Mouse (Mus musculus) forebrain, postnatal 0 days (tissue): Measurements from ENCODE around the gene Rab21. TPM values are rescaled to one million over a fixed set of nuclear protein-coding genes. Genes with fewer than 3 reads are reported as not detected.

Experiments used
- ATAC-seq: fragments of 200-750 bp; cut with Nextera tagmentation; 2 replicates; pipeline ENCODE4 v1.8.0; 2017; ENCODE audit warnings: mild to moderate bottlenecking, moderate library complexity
- DNase-seq: peaks from one replicate; pipeline ENCODE4 v3.0.0-alpha.2; 2015
- H3K27ac ChIP-seq: fragments of 300-500 bp; sonication (generic); 2 replicates; pipeline ENCODE4 v1.5.1; 2014; ENCODE audit warnings: low read depth, mild to moderate bottlenecking, antibody characterized with exemption, low read length, moderate library complexity, mixed read lengths
- H3K27me3 ChIP-seq: fragments of 300-500 bp; sonication (generic); 2 replicates; pipeline ENCODE4 v1.6.1; 2014; ENCODE audit warnings: mild to moderate bottlenecking, low read length, mixed read lengths; ENCODE audit not compliant: insufficient read depth
- H3K36me3 ChIP-seq: fragments of 300-500 bp; sonication (generic); 2 replicates; pipeline ENCODE4 v1.6.1; 2014; ENCODE audit warnings: mild to moderate bottlenecking, moderate library complexity; ENCODE audit not compliant: insufficient read depth
- H3K4me1 ChIP-seq: fragments of 300-500 bp; sonication (generic); 2 replicates; pipeline ENCODE4 v1.6.1; 2014; ENCODE audit warnings: antibody characterized with exemption; ENCODE audit not compliant: insufficient read depth
- H3K4me2 ChIP-seq: fragments of 300-500 bp; sonication (generic); 2 replicates; pipeline ENCODE4 v1.6.1; 2014; ENCODE audit warnings: low read depth, mild to moderate bottlenecking, moderate library complexity
- H3K4me3 ChIP-seq: fragments of 300-500 bp; sonication (generic); 2 replicates; pipeline ENCODE4 v1.5.1; 2014; ENCODE audit warnings: low read depth, low read length, mixed read lengths
- H3K9ac ChIP-seq: fragments of 300-500 bp; sonication (generic); 2 replicates; pipeline ENCODE4 v1.6.1; 2014; ENCODE audit warnings: mild to moderate bottlenecking
- H3K9me3 ChIP-seq: fragments of 300-500 bp; sonication (generic); 2 replicates; pipeline ENCODE4 v1.6.1; 2016; ENCODE audit warnings: low read length
- CTCF ChIP-seq: sonication (generic); IDR thresholded peaks from 2 replicates; pipeline ENCODE4 v1.5.1; 2016; ENCODE audit warnings: antibody characterized with exemption, control low read depth, low read depth
- WGBS: fragments of 180-500 bp; shearing (Covaris S2); extraction: QIAGEN DNeasy Blood & Tissue Kit; methylation state at CpG from one replicate; pipeline ENCODE4 v1.1.7; 2014; 5-methylcytosine and 5-hydroxymethylcytosine counted together
- polyA plus RNA-seq: library from polyadenylated mRNA; unstranded; fragments of >200 nt; fragmentation: Nextera tagmentation; extraction: Ambion mirVana; gene quantifications from 2 replicates; pipeline ENCODE4 v1.2.1, GENCODE M21; 2015
- total RNA-seq: library from RNA; depleted of rRNA; stranded (reverse); fragments of >200 nt; gene quantifications from 2 replicates; pipeline ENCODE4 v1.2.3, GENCODE M21; 2014

The Rab21 gene
- total and polyA plus RNA-seq, 2 experiments from 2014 or later: 14.8 to 34.7 TPM

GRCm38 (mm10) chr10:115307331-115307875 is 8.0 kb downstream of the Rab21 start:
- Histone ChIP-seq H3K4me3 (no peak overlapping the region), H3K9ac (no peak overlapping the region), H3K36me3 (no peaks in the 10 kb centered on the region), H3K27ac (no peak overlapping the region), H3K4me1 (no peaks in the 10 kb centered on the region), H3K4me2 (no peak overlapping the region), H3K9me3 (no peaks in the 10 kb centered on the region), H3K27me3 (no peaks in the 10 kb centered on the region)
- ATAC-seq: no peak
- no peak for DNase-seq
- TF ChIP-seq CTCF: no peak
- WGBS: 85% methylated on average over 7 of the region's 7 CpGs

- H3K36me3 ChIP-seq: peaks cover 36% of the 10 kb centered on the region
These were observed 16.7 kb downstream of the Rab21 start for GRCm38 (mm10) chr10:115298683-115299082.

GRCm38 (mm10) chr10:115297582-115297981 is 17.8 kb downstream of the Rab21 start:
- no peaks in the 10 kb centered on the region for H3K27me3 ChIP-seq
- WGBS: 99% methylated on average over 5 of the region's 5 CpGs
- TF ChIP-seq CTCF: no peak
- DNase-seq: no peak
- H3K36me3 ChIP-seq: peaks cover 45% of the 10 kb centered on the region
- no peaks in the 10 kb centered on the region for H3K4me1 ChIP-seq
- H3K9me3 ChIP-seq: no peaks in the 10 kb centered on the region
- no peak overlapping the region for H3K4me3 ChIP-seq
- ATAC-seq: no peak
- H3K9ac ChIP-seq: no peak overlapping the region
- H3K4me2 ChIP-seq: no peak overlapping the region
- H3K27ac ChIP-seq: no peak overlapping the region

More at GRCm38 (mm10) chr10:115298683-115299082, 16.7 kb downstream of the Rab21 start:
- 96% methylated on average over 4 of the region's 4 CpGs for WGBS
- DNase-seq: no peak
- TF ChIP-seq CTCF: no peak
- H3K4me1 ChIP-seq: no peaks in the 10 kb centered on the region
- H3K27ac ChIP-seq: no peak overlapping the region
- H3K4me3 ChIP-seq: no peak overlapping the region
- ATAC-seq: no peak
- H3K9ac ChIP-seq: no peak overlapping the region
- H3K9me3 ChIP-seq: no peaks in the 10 kb centered on the region
- no peaks in the 10 kb centered on the region for H3K27me3 ChIP-seq
- H3K4me2 ChIP-seq: no peak overlapping the region

GRCm38 (mm10) chr10:115296401-115296935 is 18.9 kb downstream of the Rab21 start:
- H3K36me3 ChIP-seq: peaks cover 53% of the 10 kb centered on the region
- H3K4me3 ChIP-seq: no peak overlapping the region
- H3K9ac ChIP-seq: no peak overlapping the region
- H3K9me3 ChIP-seq: no peaks in the 10 kb centered on the region
- H3K27me3 ChIP-seq: no peaks in the 10 kb centered on the region
- no peak overlapping the region for H3K27ac ChIP-seq
- no peaks in the 10 kb centered on the region for H3K4me1 ChIP-seq
- peak; percentile 20; the same call in 1 of the 2 replicates for TF ChIP-seq CTCF
- no peak overlapping the region for H3K4me2 ChIP-seq
- ATAC-seq (no peak), DNase-seq (no peak)
- WGBS: 89% methylated on average over 9 of the region's 9 CpGs

GRCm38 (mm10) chr10:115295162-115295561 is 20.2 kb downstream of the Rab21 start:
- Histone ChIP-seq H3K36me3 (peaks cover 50% of the 10 kb centered on the region), H3K4me2 (no peak overlapping the region), H3K4me3 (no peak overlapping the region), H3K4me1 (no peaks in the 10 kb centered on the region), H3K9ac (no peak overlapping the region), H3K27me3 (no peaks in the 10 kb centered on the region), H3K27ac (no peak overlapping the region), H3K9me3 (no peaks in the 10 kb centered on the region)
- no peak for TF ChIP-seq CTCF
- 95% methylated on average over 3 of the region's 3 CpGs for WGBS
- DNase-seq (no peak), ATAC-seq (no peak)

- ATAC-seq: no peak
- Histone ChIP-seq H3K9me3 (no peaks in the 10 kb centered on the region), H3K4me1 (no peaks in the 10 kb centered on the region), H3K9ac (no peak overlapping the region), H3K36me3 (peaks cover 48% of the 10 kb centered on the region), H3K4me2 (no peak overlapping the region), H3K27me3 (no peaks in the 10 kb centered on the region), H3K27ac (no peak overlapping the region), H3K4me3 (no peak overlapping the region)
- no peak for TF ChIP-seq CTCF
- WGBS: 82% methylated on average over 7 of the region's 7 CpGs
- DNase-seq: no peak
These were observed 20.7 kb downstream of the Rab21 start for GRCm38 (mm10) chr10:115294715-115295114.

- Histone ChIP-seq H3K36me3 (peaks cover 50% of the 10 kb centered on the region), H3K27me3 (no peaks in the 10 kb centered on the region), H3K9ac (no peak overlapping the region), H3K4me1 (no peaks in the 10 kb centered on the region), H3K4me2 (no peak overlapping the region), H3K9me3 (no peaks in the 10 kb centered on the region), H3K4me3 (no peak overlapping the region), H3K27ac (no peak overlapping the region)
- ATAC-seq: no peak
- TF ChIP-seq CTCF: no peak
- WGBS: 90% methylated on average over 7 of the region's 7 CpGs
- no peak for DNase-seq
These were observed 21.4 kb downstream of the Rab21 start for GRCm38 (mm10) chr10:115293946-115294345.
